Mouse (Mus musculus) stomach, embryonic 16.5 days (tissue): ENCODE measurements at regions not wholly inside any gene's neighbourhood (a gene's known extent, or its start where the extent isn't known, plus 50 kb on each side); places are given as distances from the start of the nearest gene placed in this dataset.

ENCODE experiments used
- ATAC-seq: fragments of 200-750 bp; cut with Nextera tagmentation; 2 replicates; pipeline ENCODE4 v1.8.0; 2017; ENCODE audit warnings: moderate number of reproducible peaks, moderate TSS enrichment; ENCODE audit not compliant: insufficient read depth, low FRiP score
- H3K27ac ChIP-seq: fragments of 300-500 bp; sonication (generic); 2 replicates; pipeline ENCODE4 v1.5.1; 2014; ENCODE audit warnings: low read length
- H3K27me3 ChIP-seq: fragments of 300-500 bp; sonication (generic); 2 replicates; pipeline ENCODE4 v1.6.1; 2014; ENCODE audit warnings: low read length, control low read depth, mixed read lengths; ENCODE audit not compliant: control insufficient read depth, insufficient read depth
- H3K36me3 ChIP-seq: fragments of 300-500 bp; sonication (generic); 2 replicates; pipeline ENCODE4 v1.6.1; 2014; ENCODE audit warnings: low read length; ENCODE audit not compliant: control insufficient read depth, insufficient read depth
- H3K4me1 ChIP-seq: fragments of 300-500 bp; sonication (generic); 2 replicates; pipeline ENCODE4 v1.6.1; 2014; ENCODE audit warnings: low read length, control low read depth, mixed read lengths; ENCODE audit not compliant: control insufficient read depth, insufficient read depth
- H3K4me2 ChIP-seq: fragments of 300-500 bp; sonication (generic); 2 replicates; pipeline ENCODE4 v1.6.1; 2014; ENCODE audit warnings: low read depth, low read length, mixed read lengths
- H3K4me3 ChIP-seq: fragments of 300-500 bp; sonication (generic); replicated peaks from 2 replicates; pipeline ENCODE4 v1.5.1; 2014; ENCODE audit warnings: mild to moderate bottlenecking, low read length
- H3K9ac ChIP-seq: fragments of 300-500 bp; sonication (generic); 2 replicates; pipeline ENCODE4 v1.6.1; 2014; ENCODE audit warnings: low read length
- H3K9me3 ChIP-seq: fragments of 300-500 bp; sonication (generic); replicated peaks from 2 replicates; pipeline ENCODE4 v1.6.1; 2016; ENCODE audit warnings: low read length, control low read depth; ENCODE audit not compliant: control insufficient read depth
- WGBS: fragments of 180-500 bp; shearing (Covaris S2); extraction: QIAGEN DNeasy Blood & Tissue Kit; methylation state at CpG from one replicate; pipeline ENCODE4 v1.1.7; 2014; 5-methylcytosine and 5-hydroxymethylcytosine counted together

GRCm38 (mm10) chr4:127501881-127502280 is 143.9 kb upstream of the Gjb5 start:
- Histone ChIP-seq H3K9me3 (no peaks in the 10 kb centered on the region), H3K4me2 (no peak overlapping the region), H3K9ac (no peak overlapping the region), H3K36me3 (no peaks in the 10 kb centered on the region), H3K4me3 (no peak overlapping the region), H3K4me1 (no peaks in the 10 kb centered on the region), H3K27me3 (no peaks in the 10 kb centered on the region), H3K27ac (no peak overlapping the region)
- WGBS, result 91% methylated on average over 7 of the region's 7 CpGs
- ATAC-seq, result no peak

GRCm38 (mm10) chr4:127487016-127487780 is 129.2 kb upstream of the Gjb5 start:
- Histone ChIP-seq H3K4me1 (no peaks in the 10 kb centered on the region), H3K9me3 (no peaks in the 10 kb centered on the region), H3K36me3 (no peaks in the 10 kb centered on the region), H3K4me2 (no peak overlapping the region), H3K27ac (no peak overlapping the region), H3K9ac (no peak overlapping the region), H3K27me3 (no peaks in the 10 kb centered on the region), H3K4me3 (no peak overlapping the region)
- no peak for ATAC-seq
- WGBS, result 36% methylated on average over 10 of the region's 10 CpGs

GRCm38 (mm10) chr4:127485238-127485637 is 127.3 kb upstream of the Gjb5 start:
- no peaks in the 10 kb centered on the region for H3K36me3 ChIP-seq
- no peaks in the 10 kb centered on the region for H3K9me3 ChIP-seq
- H3K27me3 ChIP-seq, result no peaks in the 10 kb centered on the region
- H3K9ac ChIP-seq, result no peak overlapping the region
- no peak overlapping the region for H3K4me2 ChIP-seq
- no peak overlapping the region for H3K27ac ChIP-seq
- WGBS, result 76% methylated on average over 5 of the region's 5 CpGs
- no peaks in the 10 kb centered on the region for H3K4me1 ChIP-seq
- no peak for ATAC-seq
- no peak overlapping the region for H3K4me3 ChIP-seq

DNA sequence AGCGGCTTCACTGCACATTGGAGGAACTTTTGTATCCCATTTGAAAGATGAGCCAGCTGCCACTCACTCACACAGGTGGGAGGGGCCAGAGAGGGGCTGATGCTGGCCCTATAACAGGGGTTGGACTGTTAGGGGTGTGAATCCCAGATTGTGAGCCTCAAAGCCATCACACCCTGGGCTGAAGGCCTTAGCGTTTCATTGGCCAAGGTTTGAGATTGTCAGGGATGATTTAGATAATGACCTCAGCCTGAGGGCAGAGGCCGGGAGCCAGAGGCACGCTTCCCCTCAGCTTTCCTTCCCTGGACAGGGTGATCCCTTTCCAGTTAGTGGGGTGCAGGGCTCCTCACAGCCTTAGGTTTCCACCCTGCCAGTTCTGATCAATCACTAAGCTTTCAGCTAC is 124.5 kb upstream of the Gjb5 start:
- Histone ChIP-seq H3K4me3 (no peak overlapping the region), H3K9ac (no peak overlapping the region), H3K27me3 (no peaks in the 10 kb centered on the region), H3K27ac (no peak overlapping the region), H3K36me3 (no peaks in the 10 kb centered on the region), H3K4me1 (no peaks in the 10 kb centered on the region), H3K9me3 (no peaks in the 10 kb centered on the region), H3K4me2 (no peak overlapping the region)
- WGBS, result 38% methylated on average over 4 of the region's 4 CpGs
- no peak for ATAC-seq

DNA sequence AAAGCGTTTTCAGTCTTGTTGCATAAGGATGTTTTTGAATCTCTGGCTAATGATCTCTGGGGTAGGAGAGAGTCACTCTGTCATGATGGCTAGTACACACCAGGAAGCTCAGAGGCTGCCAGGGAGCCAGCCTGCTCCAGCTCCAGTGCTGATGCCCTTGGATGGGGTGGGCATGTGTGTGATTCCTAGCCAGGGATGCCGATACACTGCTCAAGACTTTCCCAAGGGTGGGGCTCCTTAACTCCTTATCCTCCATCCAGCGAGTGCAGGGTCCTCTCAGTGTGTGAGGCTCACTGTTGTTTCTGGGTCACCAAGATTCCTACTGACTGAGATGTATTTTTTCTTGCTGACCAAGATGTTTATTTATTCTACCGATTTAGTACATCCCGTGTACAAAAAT is 122.4 kb upstream of the Gjb5 start:
- Histone ChIP-seq H3K4me1 (no peaks in the 10 kb centered on the region), H3K9ac (no peak overlapping the region), H3K27me3 (no peaks in the 10 kb centered on the region), H3K27ac (no peak overlapping the region), H3K4me3 (no peak overlapping the region), H3K4me2 (no peak overlapping the region), H3K9me3 (no peaks in the 10 kb centered on the region), H3K36me3 (no peaks in the 10 kb centered on the region)
- no peak for ATAC-seq
- 42% methylated on average over 5 of the region's 5 CpGs for WGBS

DNA sequence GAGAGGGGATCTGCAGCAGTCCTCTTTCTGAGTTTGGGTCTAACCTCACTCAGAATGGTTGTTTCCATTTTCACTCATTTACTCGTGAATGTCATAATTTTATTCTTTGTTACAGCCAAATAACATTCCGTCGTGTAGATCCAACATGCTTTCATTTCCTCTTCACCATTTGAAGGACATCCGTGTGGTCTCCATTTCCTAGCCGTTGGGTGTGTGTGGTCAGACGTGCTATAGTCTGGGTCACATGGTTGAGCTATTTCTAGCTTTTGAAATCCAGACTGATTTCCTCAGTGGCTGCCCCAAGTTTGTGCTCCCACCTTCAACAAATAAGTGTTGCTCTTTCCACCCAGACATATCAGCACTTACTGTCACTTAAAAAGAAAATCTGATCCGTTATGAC is 111.9 kb upstream of the Gjb5 start:
- H3K27me3 ChIP-seq, result no peaks in the 10 kb centered on the region
- H3K4me2 ChIP-seq, result no peak overlapping the region
- no peak overlapping the region for H3K27ac ChIP-seq
- H3K9ac ChIP-seq, result no peak overlapping the region
- H3K4me3 ChIP-seq, result no peak overlapping the region
- H3K36me3 ChIP-seq, result no peaks in the 10 kb centered on the region
- WGBS, result 77% methylated on average over 7 of the region's 7 CpGs
- no peaks in the 10 kb centered on the region for H3K9me3 ChIP-seq
- no peak for ATAC-seq
- no peaks in the 10 kb centered on the region for H3K4me1 ChIP-seq

DNA sequence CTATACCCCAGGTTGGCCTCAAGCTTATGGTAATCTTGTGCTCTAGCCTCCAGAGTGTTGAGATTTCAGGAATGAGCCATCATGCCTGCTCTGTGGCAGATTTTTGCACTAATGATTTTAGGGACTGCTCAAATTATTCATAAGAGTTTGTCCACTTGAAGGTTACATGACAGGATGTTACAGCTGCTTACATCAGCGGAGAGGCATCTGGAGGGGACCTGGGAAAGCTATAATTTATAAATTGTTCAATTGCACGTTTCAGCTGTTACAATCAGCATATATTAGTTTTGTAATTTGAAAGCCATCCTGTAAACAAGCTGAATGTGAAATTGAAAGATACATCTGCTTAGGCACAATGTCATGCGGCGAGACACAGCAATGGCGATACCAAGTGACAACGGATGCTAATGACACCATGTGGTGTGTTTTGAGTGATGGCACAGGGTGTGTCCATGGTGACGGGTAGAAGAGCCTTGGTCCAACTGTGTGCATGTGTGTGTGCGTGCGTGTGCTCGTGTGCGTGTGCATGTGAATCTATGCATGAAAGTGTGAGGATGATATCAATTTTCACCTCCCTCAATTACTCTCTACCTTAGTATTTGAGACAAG is 96.6 kb upstream of the Gjb5 start:
- Histone ChIP-seq H3K9me3 (no peaks in the 10 kb centered on the region), H3K4me2 (no peak overlapping the region), H3K36me3 (no peaks in the 10 kb centered on the region), H3K4me1 (no peaks in the 10 kb centered on the region), H3K4me3 (no peak overlapping the region), H3K27me3 (no peaks in the 10 kb centered on the region), H3K27ac (no peak overlapping the region), H3K9ac (no peak overlapping the region)
- 87% methylated on average over 11 of the region's 11 CpGs for WGBS
- no peak for ATAC-seq

DNA sequence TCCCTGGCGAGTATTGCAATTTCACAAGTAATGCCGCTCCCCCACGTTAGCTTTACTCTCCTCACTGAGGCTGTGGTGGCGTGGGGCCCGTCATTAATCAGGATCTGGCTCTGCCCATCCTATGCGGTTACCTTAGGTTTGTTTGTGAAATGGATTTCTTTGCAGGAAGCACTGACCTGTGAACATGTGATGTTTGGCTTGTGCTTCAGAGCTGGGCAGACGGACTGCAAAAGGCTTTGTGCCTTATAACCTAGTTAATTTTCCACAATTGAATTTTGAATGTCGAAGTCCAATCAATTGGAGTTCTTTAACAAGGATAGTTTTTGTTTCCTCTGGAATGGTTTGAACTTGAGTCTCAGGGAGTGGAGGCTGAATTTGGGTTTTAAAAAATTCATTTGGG is 94.1 kb upstream of the Gjb5 start:
- 26% methylated on average over 8 of the region's 8 CpGs for WGBS
- Histone ChIP-seq H3K27me3 (no peaks in the 10 kb centered on the region), H3K27ac (no peak overlapping the region), H3K36me3 (no peaks in the 10 kb centered on the region), H3K9me3 (no peaks in the 10 kb centered on the region), H3K9ac (no peak overlapping the region), H3K4me3 (no peak overlapping the region), H3K4me2 (no peak overlapping the region), H3K4me1 (no peaks in the 10 kb centered on the region)
- ATAC-seq, result no peak

DNA sequence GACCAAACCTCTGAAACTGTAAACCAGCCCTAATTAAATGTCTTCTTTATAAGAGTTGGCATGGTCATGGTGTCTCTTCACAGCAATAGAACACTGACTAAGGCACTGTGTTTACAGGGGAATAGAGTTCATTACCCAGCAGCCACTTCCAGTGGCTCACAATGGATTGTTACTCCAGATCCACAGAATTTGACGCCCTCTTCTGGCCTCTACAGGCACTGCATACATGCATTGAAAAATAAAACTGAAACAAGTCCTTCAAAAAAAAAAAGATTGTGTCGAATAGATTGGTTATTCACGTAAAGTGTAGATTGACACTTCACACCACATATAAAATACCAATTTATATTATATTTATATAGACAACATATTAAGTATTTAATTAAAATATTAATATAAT is 87.3 kb upstream of the Gjb5 start:
- no peaks in the 10 kb centered on the region for H3K9me3 ChIP-seq
- no peak overlapping the region for H3K9ac ChIP-seq
- no peaks in the 10 kb centered on the region for H3K27me3 ChIP-seq
- ATAC-seq, result no peak
- no peak overlapping the region for H3K4me2 ChIP-seq
- H3K36me3 ChIP-seq, result no peaks in the 10 kb centered on the region
- H3K27ac ChIP-seq, result no peak overlapping the region
- H3K4me3 ChIP-seq, result no peak overlapping the region
- no peaks in the 10 kb centered on the region for H3K4me1 ChIP-seq
- 72% methylated on average over 3 of the region's 3 CpGs for WGBS
